Mouse (Mus musculus): ENCODE measurements around the gene Tmsb15b1. TPM values are rescaled to one million over a fixed set of nuclear protein-coding genes. Genes with fewer than 3 reads are reported as not detected.
"Not testable (repeated sequence)": the region's sequence is repeated elsewhere in the genome, so short reads cannot be mapped to it uniquely, and the experiment has no call there.

Tmsb15b1 gene
- polyA plus RNA-seq (2015; fragmentation: Nextera tagmentation; extraction: Ambion mirVana), result 41.2 and 54.6 TPM in 2 replicates

GRCm38 (mm10) chrX:136976424-136977084 lies at the start of gene Tmsb15b1, which contains the start of gene Tmsb15l:
Tmsb15b1 (minus strand) TSS chrX:136976874.
Tmsb15l (minus strand) TSS chrX:136976869.
- no peaks in the 10 kb centered on the region for H3K27me3 ChIP-seq
- no peaks in the 10 kb centered on the region for H3K4me1 ChIP-seq
- 35% methylated on average over 15 of the region's 15 CpGs for WGBS
- H3K9me3 ChIP-seq (replicated peaks), result no peaks in the 10 kb centered on the region
- ATAC-seq, result peak; percentile 100
- peak within 1 kb of the TSS; percentile 58 for H3K9ac ChIP-seq
- H3K27ac ChIP-seq, result no peak within 1 kb of the TSS
- H3K4me2 ChIP-seq, result peak within 1 kb of the TSS; percentile 60
- peak within 1 kb of the TSS; percentile 46 for H3K4me3 ChIP-seq
- H3K36me3 ChIP-seq (ENCODE audit: poor library complexity, severe bottlenecking), result no peaks in the 10 kb centered on the region

GRCm38 (mm10) chrX:137019310-137019709 lies 42.6 kb upstream of the Tmsb15b1 start:
- H3K27me3 ChIP-seq, result no peaks in the 10 kb centered on the region
- no peaks in the 10 kb centered on the region for H3K4me1 ChIP-seq
- ATAC-seq, result 0 out of 2 replicates have a peak, but pooled peaks have one; percentile 16
- no peak overlapping the region for H3K4me2 ChIP-seq
- H3K4me3 ChIP-seq, result no peak overlapping the region
- WGBS, result 17% methylated on average over 1 of the region's 1 CpGs
- no peaks in the 10 kb centered on the region for H3K9me3 ChIP-seq (replicated peaks)
- H3K27ac ChIP-seq, result no peak overlapping the region
- no peak overlapping the region for H3K9ac ChIP-seq
- no peaks in the 10 kb centered on the region for H3K36me3 ChIP-seq (ENCODE audit: poor library complexity, severe bottlenecking)

GRCm38 (mm10) chrX:137017668-137018067 lies 41.0 kb upstream of the Tmsb15b1 start:
- Histone ChIP-seq H3K9ac (no peak overlapping the region), H3K4me3 (no peak overlapping the region), H3K4me1 (no peaks in the 10 kb centered on the region), H3K9me3 (replicated peaks) (no peaks in the 10 kb centered on the region), H3K27me3 (no peaks in the 10 kb centered on the region), H3K36me3 (ENCODE audit: poor library complexity, severe bottlenecking) (no peaks in the 10 kb centered on the region; the same call in 1 of the 2 replicates), H3K27ac (no peak overlapping the region), H3K4me2 (no peak overlapping the region)
- 83% methylated on average over 1 of the region's 1 CpGs for WGBS
- ATAC-seq, result no peak

GRCm38 (mm10) chrX:137015099-137015709 lies 38.5 kb upstream of the Tmsb15b1 start:
- Histone ChIP-seq H3K9ac (no peak overlapping the region), H3K4me2 (no peak overlapping the region), H3K36me3 (ENCODE audit: poor library complexity, severe bottlenecking) (no peaks in the 10 kb centered on the region; the same call in 1 of the 2 replicates), H3K4me1 (no peaks in the 10 kb centered on the region), H3K9me3 (replicated peaks) (no peaks in the 10 kb centered on the region), H3K27me3 (no peaks in the 10 kb centered on the region), H3K4me3 (no peak overlapping the region), H3K27ac (no peak overlapping the region)
- ATAC-seq, result peak; percentile 78
- WGBS, result 53% methylated on average over 6 of the region's 6 CpGs

- H3K4me3 ChIP-seq, result no peak overlapping the region
- H3K27me3 ChIP-seq, result no peaks in the 10 kb centered on the region
- H3K4me1 ChIP-seq, result peaks cover 14% of the 10 kb centered on the region
- ATAC-seq, result no peak
- H3K36me3 ChIP-seq (ENCODE audit: poor library complexity, severe bottlenecking), result no peaks in the 10 kb centered on the region
- no peak overlapping the region for H3K27ac ChIP-seq
- H3K9me3 ChIP-seq (replicated peaks), result no peaks in the 10 kb centered on the region
- H3K9ac ChIP-seq, result no peak overlapping the region
- H3K4me2 ChIP-seq, result no peak overlapping the region
- WGBS, result 87% methylated on average over 2 of the region's 2 CpGs
Measured at GRCm38 (mm10) chrX:136996256-136996655, 19.6 kb upstream of the Tmsb15b1 start.

- Histone ChIP-seq H3K27ac (peak overlapping the region; percentile 88), H3K9me3 (replicated peaks) (no peaks in the 10 kb centered on the region), H3K4me2 (peak overlapping the region; percentile 62), H3K4me1 (peaks cover 14% of the 10 kb centered on the region), H3K27me3 (no peaks in the 10 kb centered on the region), H3K9ac (peak overlapping the region; percentile 73), H3K36me3 (ENCODE audit: poor library complexity, severe bottlenecking) (no peaks in the 10 kb centered on the region), H3K4me3 (peak overlapping the region; percentile 50)
- WGBS, result 25% methylated on average over 14 of the region's 14 CpGs
- ATAC-seq, result no peak
Measured at GRCm38 (mm10) chrX:136993641-136994040, 17.0 kb upstream of the Tmsb15b1 start.

- WGBS, result 19% methylated on average over 26 of the region's 26 CpGs
- Histone ChIP-seq H3K9me3 (replicated peaks) (no peaks in the 10 kb centered on the region), H3K9ac (peak within 1 kb of the TSS; percentile 73), H3K4me2 (peak within 1 kb of the TSS; percentile 62), H3K27ac (peak within 1 kb of the TSS; percentile 88), H3K4me1 (peaks cover 14% of the 10 kb centered on the region), H3K27me3 (no peaks in the 10 kb centered on the region), H3K36me3 (ENCODE audit: poor library complexity, severe bottlenecking) (no peaks in the 10 kb centered on the region), H3K4me3 (peak within 1 kb of the TSS; percentile 50)
- peak; percentile 99 for ATAC-seq
Measured at GRCm38 (mm10) chrX:136992978-136993547, 16.4 kb upstream of the Tmsb15b1 start, which contains the start of gene Zcchc18. Zcchc18 (plus strand) TSS chrX:136993155.

GRCm38 (mm10) chrX:136992191-136992965 lies 15.7 kb upstream of the Tmsb15b1 start:
- Histone ChIP-seq H3K4me3 (peak overlapping the region; percentile 50), H3K27ac (peak overlapping the region; percentile 88; the same call in 1 of the 2 replicates), H3K9ac (peak overlapping the region; percentile 73), H3K4me1 (peaks cover 14% of the 10 kb centered on the region), H3K36me3 (ENCODE audit: poor library complexity, severe bottlenecking) (no peaks in the 10 kb centered on the region), H3K27me3 (no peaks in the 10 kb centered on the region), H3K9me3 (replicated peaks) (no peaks in the 10 kb centered on the region), H3K4me2 (peak overlapping the region; percentile 62)
- peak; percentile 62 for ATAC-seq
- 20% methylated on average over 19 of the region's 19 CpGs for WGBS

- ATAC-seq, result no peak
- no peaks in the 10 kb centered on the region for H3K9me3 ChIP-seq (replicated peaks)
- no peak overlapping the region for H3K27ac ChIP-seq
- peaks cover 14% of the 10 kb centered on the region for H3K4me1 ChIP-seq
- H3K4me2 ChIP-seq, result peak overlapping the region; percentile 62; the same call in 1 of the 2 replicates
- H3K9ac ChIP-seq, result no peak overlapping the region
- WGBS, result 42% methylated on average over 2 of the region's 2 CpGs
- H3K27me3 ChIP-seq, result no peaks in the 10 kb centered on the region
- H3K36me3 ChIP-seq (ENCODE audit: poor library complexity, severe bottlenecking), result no peaks in the 10 kb centered on the region
- H3K4me3 ChIP-seq, result no peak overlapping the region
Measured at GRCm38 (mm10) chrX:136991274-136991673, 14.6 kb upstream of the Tmsb15b1 start.

- no peaks in the 10 kb centered on the region for H3K4me1 ChIP-seq
- no peak for ATAC-seq
- H3K27me3 ChIP-seq, result no peaks in the 10 kb centered on the region
- no peak overlapping the region for H3K9ac ChIP-seq
- H3K4me2 ChIP-seq, result no peak overlapping the region
- H3K36me3 ChIP-seq (ENCODE audit: poor library complexity, severe bottlenecking), result no peaks in the 10 kb centered on the region
- H3K9me3 ChIP-seq (replicated peaks), result no peaks in the 10 kb centered on the region
- no peak overlapping the region for H3K4me3 ChIP-seq
- no peak overlapping the region for H3K27ac ChIP-seq
Measured at GRCm38 (mm10) chrX:136986039-136986438, 9.4 kb upstream of the Tmsb15b1 start.

GRCm38 (mm10) chrX:136978616-136979015 lies 1.9 kb upstream of the Tmsb15b1 start:
- no peak overlapping the region for H3K4me3 ChIP-seq
- no peaks in the 10 kb centered on the region for H3K27me3 ChIP-seq
- no peaks in the 10 kb centered on the region for H3K36me3 ChIP-seq (ENCODE audit: poor library complexity, severe bottlenecking)
- H3K9me3 ChIP-seq (replicated peaks), result no peaks in the 10 kb centered on the region
- H3K9ac ChIP-seq, result no peak overlapping the region
- H3K27ac ChIP-seq, result no peak overlapping the region
- no peak for ATAC-seq
- no peak overlapping the region for H3K4me2 ChIP-seq
- H3K4me1 ChIP-seq, result no peaks in the 10 kb centered on the region

GRCm38 (mm10) chrX:136975397-136975796 lies 1.3 kb downstream of the Tmsb15b1 start, which contains the start of gene Tmsb15b2:
Tmsb15b2 (minus strand) TSS chrX:136975497.
- H3K36me3 ChIP-seq (ENCODE audit: poor library complexity, severe bottlenecking); H3K9me3 ChIP-seq (replicated peaks); H3K4me1 ChIP-seq; ATAC-seq; H3K27me3 ChIP-seq; H3K27ac ChIP-seq: not testable (repeated sequence)
- 88% methylated on average over 6 of the region's 6 CpGs for WGBS
- peak within 1 kb of the TSS; percentile 46 for H3K4me3 ChIP-seq
- H3K9ac ChIP-seq, result peak within 1 kb of the TSS; percentile 58
- H3K4me2 ChIP-seq, result peak within 1 kb of the TSS; percentile 60
